Mouse (Mus musculus) E14TG2a.4 (cell line): ENCODE results near the gene Gm14326.
"Not testable (repeated sequence)": the region's sequence is repeated elsewhere in the genome, so short reads cannot be mapped to it uniquely, and the experiment has no call there.

Source experiments
- CTCF ChIP-seq: conservative IDR thresholded peaks from 2 replicates; pipeline ENCODE4 v1.5.1; 2014; ENCODE audit warnings: low read length
- NANOG ChIP-seq: IDR thresholded peaks from 2 replicates; pipeline ENCODE4 v1.6.1; 2014; ENCODE audit warnings: borderline replicate concordance, low read length, mixed read lengths
- POU5F1 ChIP-seq: IDR thresholded peaks from 2 replicates; pipeline ENCODE4 v1.6.1; 2014; ENCODE audit warnings: low read length, borderline replicate concordance

DNA sequence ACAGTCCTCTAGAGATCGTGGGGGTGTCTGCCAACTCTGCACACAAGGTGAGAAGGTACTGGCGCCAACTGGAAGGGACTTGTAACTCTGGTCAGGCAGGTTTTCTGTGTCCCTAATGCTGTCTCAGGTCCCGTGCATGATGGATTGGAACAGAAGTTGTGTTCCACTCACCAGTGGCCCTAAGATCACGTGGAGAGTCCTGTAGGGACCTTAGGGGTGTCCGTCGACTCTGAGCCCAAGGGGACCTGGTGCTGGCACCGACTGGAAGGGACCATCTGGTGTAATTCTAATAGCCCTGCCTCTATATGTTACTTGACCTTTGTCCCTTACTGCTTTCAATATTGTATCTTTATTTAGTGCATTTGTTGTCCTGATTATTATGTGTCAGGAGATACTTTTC lies 17.7 kb upstream of the Gm14326 start:
- not testable (repeated sequence) for TF ChIP-seq CTCF, NANOG, POU5F1
